Mouse (Mus musculus): ENCODE measurements around the gene Rap1gap. TPM values are rescaled to one million over a fixed set of nuclear protein-coding genes. Genes with fewer than 3 reads are reported as not detected.

The Rap1gap gene
- 2.8 and 4.2 TPM in 2 replicates for polyA plus RNA-seq (2016; fragmentation: Nextera tagmentation; extraction: Ambion mirVana)

DNA sequence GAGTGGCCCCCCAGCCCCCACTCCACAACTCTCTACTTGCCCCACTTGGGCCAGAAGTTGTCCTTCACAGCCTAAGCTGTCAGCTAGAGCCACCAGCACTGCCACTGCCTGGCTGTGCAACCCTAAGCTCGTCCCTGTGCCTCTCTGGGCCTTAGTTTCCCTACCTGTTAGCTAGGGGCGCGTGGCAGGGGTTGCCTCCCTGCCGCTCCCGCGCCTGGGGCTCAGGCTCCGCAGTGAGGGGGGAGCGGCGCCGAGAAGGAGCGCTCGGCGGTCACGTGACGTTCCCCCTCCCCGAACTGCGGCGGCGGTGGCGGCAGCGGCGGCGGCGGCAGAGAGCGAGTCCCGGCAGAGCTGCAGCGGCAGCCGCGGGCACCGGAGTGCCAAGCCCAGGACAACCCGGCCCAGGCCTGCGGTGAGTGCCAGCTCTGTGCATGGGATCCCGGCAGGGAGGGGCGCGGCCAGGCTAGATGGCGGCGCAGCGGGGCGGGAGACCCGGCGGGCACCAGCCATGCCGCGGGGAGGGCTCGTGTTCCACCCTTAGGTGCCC lies at the start of gene Rap1gap:
TSS of gene Rap1gap (plus strand) at position 294 of the 547 bp plus-strand sequence.
- no peaks in the 10 kb centered on the region for H3K36me3 ChIP-seq
- peaks cover 17% of the 10 kb centered on the region for H3K4me1 ChIP-seq
- peak within 1 kb of the TSS; percentile 63 for H3K4me3 ChIP-seq
- H3K9me3 ChIP-seq (replicated peaks), result no peaks in the 10 kb centered on the region
- H3K27ac ChIP-seq, result peak within 1 kb of the TSS; percentile 47
- H3K27me3 ChIP-seq (ENCODE audit: low read depth, poor library complexity, severe bottlenecking), result peaks cover 59% of the 10 kb centered on the region
- DNase-seq (ENCODE audit: low spot score), result peak; percentile 61
- WGBS, result under 1% methylated on average over 42 of the region's 44 CpGs

DNA sequence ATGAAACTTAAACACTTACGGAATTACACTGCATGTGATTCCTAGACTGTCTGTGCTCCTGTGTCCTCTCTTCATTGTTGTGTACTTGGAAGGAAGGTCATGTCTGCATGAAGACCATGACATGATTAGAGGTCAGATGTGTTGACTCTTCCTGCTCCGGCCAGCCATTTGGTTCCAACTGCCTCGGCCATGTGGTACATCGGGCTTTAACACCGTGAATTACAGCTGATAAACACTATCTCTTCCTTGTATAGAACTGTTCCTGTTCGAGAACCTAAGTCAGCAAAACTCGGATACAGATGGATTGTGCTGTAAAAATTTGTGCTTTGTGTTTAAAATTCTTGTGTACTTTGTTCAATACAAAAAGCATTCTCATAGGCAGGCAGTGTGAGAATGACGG lies 41.7 kb upstream of the Rap1gap start:
- Histone ChIP-seq H3K36me3 (peaks cover 100% of the 10 kb centered on the region), H3K27me3 (ENCODE audit: low read depth, poor library complexity, severe bottlenecking) (no peaks in the 10 kb centered on the region), H3K4me1 (no peaks in the 10 kb centered on the region), H3K9me3 (replicated peaks) (no peaks in the 10 kb centered on the region), H3K4me3 (no peak overlapping the region), H3K27ac (no peak overlapping the region)
- WGBS, result 94% methylated on average over 8 of the region's 8 CpGs
- no peak for DNase-seq (ENCODE audit: low spot score)

DNA sequence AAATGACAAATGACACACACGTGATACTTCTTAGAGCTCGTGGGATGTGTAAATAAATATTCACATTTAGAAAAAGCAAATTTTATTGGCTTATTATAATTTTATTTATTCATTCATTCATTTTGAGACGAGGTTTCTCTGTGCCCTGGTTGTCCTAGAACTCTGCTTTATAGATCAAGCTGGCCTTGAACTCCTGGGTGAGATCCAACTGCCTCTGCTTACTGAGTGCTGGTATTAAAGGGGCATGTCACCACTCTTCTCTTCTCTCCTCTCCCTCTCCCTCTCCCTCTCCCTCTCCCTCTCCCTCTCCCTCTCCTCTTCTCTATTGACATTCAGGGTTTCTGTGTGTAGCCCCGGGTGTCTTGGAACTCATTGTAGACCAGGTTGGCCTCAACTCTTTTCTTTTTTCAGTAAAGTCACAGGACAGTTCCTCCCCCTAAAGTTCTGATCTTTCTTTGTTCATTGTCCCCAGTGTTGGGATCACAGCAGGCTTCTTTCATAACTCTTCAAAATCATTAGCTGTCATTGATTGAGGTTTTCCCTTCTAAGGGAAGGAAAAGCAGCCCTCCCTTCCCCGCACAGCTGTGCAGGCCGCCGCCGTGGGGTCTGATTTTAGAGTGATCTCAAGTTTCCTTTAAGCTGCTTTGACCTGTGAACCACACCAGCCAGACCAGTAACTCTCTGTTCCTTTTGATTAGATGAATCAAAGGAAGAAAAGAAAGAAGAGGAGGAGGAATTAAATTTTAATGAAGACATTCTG lies 36.9 kb upstream of the Rap1gap start:
- H3K27ac ChIP-seq, result no peak overlapping the region
- WGBS, result 79% methylated on average over 8 of the region's 8 CpGs

DNA sequence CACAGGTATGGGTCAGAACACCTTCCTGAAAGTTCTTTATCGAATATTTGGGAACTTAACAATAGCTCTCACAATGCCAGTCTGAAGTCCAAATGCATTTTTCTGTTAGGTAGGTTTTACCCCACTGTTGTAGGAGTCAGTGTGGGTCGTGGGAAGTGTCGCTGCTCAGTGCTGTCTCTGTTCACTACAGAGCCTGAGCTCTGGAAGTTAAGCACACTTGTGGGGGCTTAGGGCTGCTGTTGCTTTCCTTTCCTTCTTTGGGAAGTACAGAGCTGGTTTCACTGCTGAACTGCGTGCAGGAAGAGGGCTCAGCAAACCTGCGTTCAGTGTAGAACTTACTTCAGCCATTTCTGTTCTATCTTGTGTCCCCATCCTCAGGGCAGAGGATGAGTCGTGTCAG lies 36.1 kb upstream of the Rap1gap start:
- WGBS, result 89% methylated on average over 6 of the region's 6 CpGs
- Histone ChIP-seq H3K27ac (no peak overlapping the region), H3K36me3 (peaks cover 99% of the 10 kb centered on the region)

More for the DNA sequence above, 36.9 kb upstream of the Rap1gap start:
- DNase-seq (ENCODE audit: low spot score), result no peak
- Histone ChIP-seq H3K4me3 (no peak overlapping the region), H3K36me3 (peaks cover 99% of the 10 kb centered on the region), H3K27me3 (ENCODE audit: low read depth, poor library complexity, severe bottlenecking) (no peaks in the 10 kb centered on the region), H3K4me1 (no peaks in the 10 kb centered on the region), H3K9me3 (replicated peaks) (no peaks in the 10 kb centered on the region)

DNA sequence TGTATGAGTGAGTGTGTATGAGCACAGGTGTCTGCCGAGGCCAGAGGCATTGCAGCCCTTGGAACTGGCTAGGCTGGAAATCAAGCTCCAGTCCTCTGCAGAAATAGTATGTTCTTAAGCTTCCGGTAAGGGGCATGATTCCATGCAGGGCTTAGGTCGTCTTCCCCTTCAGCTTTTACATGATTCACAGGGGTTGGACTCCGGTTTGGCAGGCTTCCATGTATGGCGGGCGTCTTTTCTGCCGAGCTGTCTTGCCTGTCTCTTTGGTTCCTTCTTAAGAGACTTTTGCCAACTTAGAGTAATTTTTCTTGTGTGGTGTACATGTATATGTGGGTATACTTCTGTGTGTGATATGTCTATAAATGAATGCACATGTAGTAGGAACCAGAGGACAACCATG lies 35.2 kb upstream of the Rap1gap start:
- Histone ChIP-seq H3K27me3 (ENCODE audit: low read depth, poor library complexity, severe bottlenecking) (no peaks in the 10 kb centered on the region), H3K4me3 (no peak overlapping the region), H3K9me3 (replicated peaks) (no peaks in the 10 kb centered on the region), H3K4me1 (no peaks in the 10 kb centered on the region), H3K27ac (no peak overlapping the region), H3K36me3 (peaks cover 99% of the 10 kb centered on the region)
- no peak for DNase-seq (ENCODE audit: low spot score)
- 97% methylated on average over 7 of the region's 7 CpGs for WGBS

More for the DNA sequence above, 36.1 kb upstream of the Rap1gap start:
- Histone ChIP-seq H3K4me3 (no peak overlapping the region), H3K4me1 (no peaks in the 10 kb centered on the region), H3K27me3 (ENCODE audit: low read depth, poor library complexity, severe bottlenecking) (no peaks in the 10 kb centered on the region), H3K9me3 (replicated peaks) (no peaks in the 10 kb centered on the region)
- DNase-seq (ENCODE audit: low spot score), result no peak

DNA sequence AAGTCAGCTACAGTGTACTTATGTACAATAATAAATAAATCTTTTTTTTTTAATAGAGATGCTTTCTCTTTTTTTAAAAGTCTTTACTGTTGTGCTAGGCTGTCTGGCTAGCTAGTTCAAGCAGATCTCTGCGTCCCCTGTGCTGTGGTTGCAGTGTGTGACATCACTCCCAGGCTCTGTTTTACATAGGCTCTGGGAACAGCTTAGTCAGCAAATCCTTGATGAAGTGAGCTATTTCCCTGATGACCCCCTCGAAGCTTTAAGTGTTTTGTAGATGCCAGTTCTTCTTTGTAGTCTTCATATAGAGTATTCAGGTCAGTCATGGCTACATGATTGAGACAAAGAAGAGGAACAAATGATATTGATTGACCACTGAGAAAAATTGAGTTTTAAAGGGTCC lies 34.4 kb upstream of the Rap1gap start:
- Histone ChIP-seq H3K4me3 (no peak overlapping the region), H3K36me3 (peaks cover 99% of the 10 kb centered on the region), H3K27ac (no peak overlapping the region), H3K4me1 (no peaks in the 10 kb centered on the region), H3K27me3 (ENCODE audit: low read depth, poor library complexity, severe bottlenecking) (no peaks in the 10 kb centered on the region), H3K9me3 (replicated peaks) (no peaks in the 10 kb centered on the region)
- WGBS, result 90% methylated on average over 2 of the region's 2 CpGs
- DNase-seq (ENCODE audit: low spot score), result no peak

DNA sequence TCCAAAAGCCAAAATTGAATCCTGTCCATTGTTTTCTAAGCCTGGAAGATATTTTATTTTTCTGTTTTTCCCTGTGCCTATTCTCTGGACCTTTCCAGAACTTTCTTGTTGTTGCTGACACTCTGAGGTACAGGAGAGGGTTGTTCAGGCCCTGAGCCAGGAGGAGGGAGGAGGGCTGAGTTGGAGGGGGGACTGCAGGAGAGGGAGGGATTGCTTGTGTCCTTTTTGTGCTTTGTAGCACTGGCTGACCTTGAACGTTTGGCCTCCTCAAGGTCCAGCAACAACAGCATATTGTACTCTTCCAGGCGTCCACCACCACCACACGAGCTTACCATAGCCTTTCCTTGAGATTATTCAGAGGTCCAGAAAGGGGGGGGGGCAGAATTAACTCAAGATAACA lies 32.9 kb upstream of the Rap1gap start:
- H3K36me3 ChIP-seq, result peaks cover 99% of the 10 kb centered on the region
- H3K27ac ChIP-seq, result no peak overlapping the region
- WGBS, result 90% methylated on average over 3 of the region's 3 CpGs
- no peak for DNase-seq (ENCODE audit: low spot score)
- H3K27me3 ChIP-seq (ENCODE audit: low read depth, poor library complexity, severe bottlenecking), result no peaks in the 10 kb centered on the region
- H3K4me3 ChIP-seq, result no peak overlapping the region
- no peaks in the 10 kb centered on the region for H3K9me3 ChIP-seq (replicated peaks)
- no peaks in the 10 kb centered on the region for H3K4me1 ChIP-seq

DNA sequence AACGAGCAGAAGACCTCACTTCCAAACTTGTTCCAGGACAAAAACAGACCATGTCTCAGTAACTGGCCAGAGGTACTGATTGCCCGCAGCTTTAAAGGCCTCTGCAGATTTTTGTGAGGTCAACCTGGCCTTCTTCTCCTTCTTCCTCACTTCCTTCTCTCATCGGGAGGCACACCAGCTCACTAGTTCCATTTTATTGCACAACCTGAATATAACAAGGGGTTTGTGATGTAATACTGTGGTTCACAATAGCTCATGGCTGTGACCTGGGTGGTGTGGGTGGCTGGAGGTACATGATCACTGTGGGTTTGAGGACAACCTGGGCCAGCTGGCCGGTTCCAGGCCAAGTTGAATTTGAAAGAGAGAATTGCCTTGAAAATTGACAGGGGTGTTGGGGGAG lies 31.1 kb upstream of the Rap1gap start:
- peaks cover 99% of the 10 kb centered on the region for H3K36me3 ChIP-seq
- 92% methylated on average over 4 of the region's 4 CpGs for WGBS
- no peaks in the 10 kb centered on the region for H3K4me1 ChIP-seq
- H3K9me3 ChIP-seq (replicated peaks), result no peaks in the 10 kb centered on the region
- H3K27me3 ChIP-seq (ENCODE audit: low read depth, poor library complexity, severe bottlenecking), result no peaks in the 10 kb centered on the region
- no peak overlapping the region for H3K4me3 ChIP-seq
- no peak for DNase-seq (ENCODE audit: low spot score)
- H3K27ac ChIP-seq, result no peak overlapping the region

DNA sequence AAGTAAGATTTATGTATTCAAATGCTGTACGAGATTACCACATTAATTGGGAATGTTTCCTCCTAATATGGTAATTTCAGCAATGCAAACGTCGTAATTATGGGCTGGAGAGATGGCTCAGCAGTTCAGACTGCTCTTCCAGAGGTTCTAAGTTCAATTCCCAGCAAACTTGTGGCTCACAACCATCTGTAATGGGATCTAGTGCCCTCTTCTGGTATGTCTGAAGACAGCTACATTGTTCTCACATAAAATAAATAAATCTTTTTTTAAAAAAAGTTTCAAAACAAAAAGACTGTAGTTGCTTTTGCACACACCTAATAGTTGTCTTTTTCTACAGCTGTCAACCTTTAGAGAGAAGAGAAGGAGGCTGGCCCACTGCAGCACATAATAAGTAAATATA lies 27.9 kb upstream of the Rap1gap start:
- no peak for DNase-seq (ENCODE audit: low spot score)
- Histone ChIP-seq H3K27ac (no peak overlapping the region), H3K36me3 (peaks cover 99% of the 10 kb centered on the region)

DNA sequence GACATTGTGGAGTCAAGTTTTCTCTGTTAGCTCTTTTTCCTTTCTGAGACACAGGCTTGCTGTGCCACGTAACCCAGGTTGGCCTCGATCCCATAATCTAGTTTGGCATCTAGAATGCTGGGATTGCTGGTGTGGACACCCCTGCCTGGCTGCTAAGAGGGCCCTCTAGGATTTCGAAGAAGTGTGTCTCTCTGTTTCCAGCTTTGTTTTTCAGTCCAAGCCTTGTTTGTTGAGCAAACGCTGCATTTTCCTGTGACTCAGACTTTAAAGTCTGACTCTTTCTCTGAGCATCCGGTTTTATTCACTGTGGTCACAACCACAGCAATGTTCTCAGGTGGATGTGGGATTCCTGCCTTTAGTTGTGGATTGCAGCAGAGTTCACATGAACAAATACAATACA lies 23.0 kb upstream of the Rap1gap start:
- no peak for DNase-seq (ENCODE audit: low spot score)
- H3K4me1 ChIP-seq, result no peaks in the 10 kb centered on the region
- H3K36me3 ChIP-seq, result peaks cover 99% of the 10 kb centered on the region
- no peak overlapping the region for H3K4me3 ChIP-seq
- 94% methylated on average over 5 of the region's 5 CpGs for WGBS
- H3K27me3 ChIP-seq (ENCODE audit: low read depth, poor library complexity, severe bottlenecking), result no peaks in the 10 kb centered on the region
- H3K9me3 ChIP-seq (replicated peaks), result no peaks in the 10 kb centered on the region
- H3K27ac ChIP-seq, result no peak overlapping the region

More for the DNA sequence above, 27.9 kb upstream of the Rap1gap start:
- Histone ChIP-seq H3K4me3 (no peak overlapping the region), H3K4me1 (no peaks in the 10 kb centered on the region), H3K9me3 (replicated peaks) (no peaks in the 10 kb centered on the region), H3K27me3 (ENCODE audit: low read depth, poor library complexity, severe bottlenecking) (no peaks in the 10 kb centered on the region)
- 94% methylated on average over 3 of the region's 3 CpGs for WGBS

DNA sequence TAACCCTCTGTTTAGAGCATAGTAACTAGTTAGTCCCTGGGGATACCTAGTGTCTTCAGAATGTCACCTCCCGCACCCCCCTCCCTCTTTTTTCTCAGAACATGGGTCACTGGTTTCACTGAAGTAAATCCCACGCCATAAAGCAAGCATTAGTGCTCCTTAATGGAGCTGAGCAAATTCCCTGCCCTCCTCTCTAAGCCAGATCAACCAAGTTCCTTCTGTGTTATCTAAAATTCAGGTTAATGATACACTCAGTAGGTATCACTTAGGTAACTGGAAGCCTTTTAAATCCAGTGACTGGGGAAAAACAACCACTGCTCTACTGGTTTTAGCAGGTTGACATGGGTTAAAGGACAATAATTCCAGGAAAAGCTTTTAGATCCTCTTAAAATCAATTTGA lies 22.4 kb upstream of the Rap1gap start:
- Histone ChIP-seq H3K36me3 (peaks cover 99% of the 10 kb centered on the region), H3K27ac (no peak overlapping the region)

DNA sequence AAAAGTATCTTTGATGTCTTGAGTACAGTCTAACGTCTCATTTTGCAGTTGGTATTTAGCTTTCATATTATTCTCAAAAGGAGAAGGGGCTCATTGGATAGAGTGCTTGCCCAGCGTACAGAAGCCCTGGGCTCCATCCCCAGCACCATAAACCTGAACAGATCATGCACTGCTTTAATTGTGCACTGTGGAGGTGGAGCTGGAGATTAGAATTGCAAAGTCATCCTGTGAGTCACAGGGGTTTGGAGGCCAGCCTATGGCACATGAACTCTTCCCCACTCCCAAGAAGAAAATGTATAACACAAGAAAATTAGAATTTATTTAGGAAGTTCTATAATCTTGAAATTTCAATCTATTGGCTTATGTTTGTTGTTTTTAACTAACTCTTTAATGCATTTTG lies 21.1 kb upstream of the Rap1gap start:
- DNase-seq (ENCODE audit: low spot score), result no peak
- Histone ChIP-seq H3K9me3 (replicated peaks) (no peaks in the 10 kb centered on the region), H3K27ac (no peak overlapping the region), H3K36me3 (peaks cover 98% of the 10 kb centered on the region), H3K4me3 (no peak overlapping the region), H3K4me1 (no peaks in the 10 kb centered on the region), H3K27me3 (ENCODE audit: low read depth, poor library complexity, severe bottlenecking) (no peaks in the 10 kb centered on the region)
- WGBS, result 92% methylated on average over 2 of the region's 2 CpGs

More for the DNA sequence above, 22.4 kb upstream of the Rap1gap start:
- H3K27me3 ChIP-seq (ENCODE audit: low read depth, poor library complexity, severe bottlenecking), result no peaks in the 10 kb centered on the region
- no peak overlapping the region for H3K4me3 ChIP-seq
- no peaks in the 10 kb centered on the region for H3K4me1 ChIP-seq
- no peak for DNase-seq (ENCODE audit: low spot score)
- 75% methylated on average over 2 of the region's 2 CpGs for WGBS
- H3K9me3 ChIP-seq (replicated peaks), result no peaks in the 10 kb centered on the region

DNA sequence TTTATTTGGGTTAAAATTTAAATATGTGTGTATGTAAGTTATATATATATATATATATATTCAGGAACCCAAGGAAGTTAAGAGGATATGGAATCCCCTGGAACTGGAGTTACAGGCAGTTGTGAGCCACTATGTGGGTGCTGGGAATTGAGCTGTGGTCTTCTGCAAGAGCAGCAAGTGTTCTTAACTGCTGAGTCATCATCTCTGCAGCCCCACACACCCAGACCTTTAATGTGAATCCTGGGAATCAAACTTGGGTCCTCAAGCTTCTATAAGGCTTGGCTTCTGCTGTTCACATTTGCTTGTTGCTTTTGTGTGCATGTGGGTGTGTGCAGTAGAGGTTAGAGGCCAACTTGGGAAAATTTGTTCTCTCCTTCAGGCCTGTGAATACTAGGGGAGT lies 18.3 kb upstream of the Rap1gap start:
- DNase-seq (ENCODE audit: low spot score), result no peak
- H3K36me3 ChIP-seq, result peaks cover 98% of the 10 kb centered on the region
- H3K27me3 ChIP-seq (ENCODE audit: low read depth, poor library complexity, severe bottlenecking), result no peaks in the 10 kb centered on the region

More for the DNA sequence above, 18.3 kb upstream of the Rap1gap start:
- no peak overlapping the region for H3K4me3 ChIP-seq
- no peaks in the 10 kb centered on the region for H3K9me3 ChIP-seq (replicated peaks)
- H3K4me1 ChIP-seq, result no peaks in the 10 kb centered on the region
- no peak overlapping the region for H3K27ac ChIP-seq
